Mouse (Mus musculus) hindbrain, embryonic 12.5 days (tissue): ENCODE measurements around the gene Tlr5. TPM values are rescaled to one million over a fixed set of nuclear protein-coding genes. Genes with fewer than 3 reads are reported as not detected.
A peak's percentile ranks its signal among the peaks of the same experiment; 100 is the strongest.

Experiments
- ATAC-seq: fragments of 200-750 bp; cut with Nextera tagmentation; 2 replicates; pipeline ENCODE4 v1.8.0; 2017; ENCODE audit warnings: moderate TSS enrichment; ENCODE audit not compliant: low FRiP score
- H3K27ac ChIP-seq: fragments of 300-500 bp; sonication (generic); 2 replicates; pipeline ENCODE4 v1.5.1; 2016; ENCODE audit warnings: mild to moderate bottlenecking
- H3K27me3 ChIP-seq: fragments of 300-500 bp; sonication (generic); 2 replicates; pipeline ENCODE4 v1.6.1; 2016; ENCODE audit warnings: mild to moderate bottlenecking
- H3K36me3 ChIP-seq: fragments of 300-500 bp; sonication (generic); 2 replicates; pipeline ENCODE4 v1.6.1; 2016; ENCODE audit warnings: mild to moderate bottlenecking
- H3K4me1 ChIP-seq: fragments of 300-500 bp; sonication (generic); 2 replicates; pipeline ENCODE4 v1.6.1; 2016
- H3K4me2 ChIP-seq: fragments of 300-500 bp; sonication (generic); replicated peaks from 2 replicates; pipeline ENCODE4 v1.6.1; 2016; ENCODE audit warnings: mild to moderate bottlenecking
- H3K4me3 ChIP-seq: fragments of 300-500 bp; sonication (generic); 2 replicates; pipeline ENCODE4 v1.5.1; 2016; ENCODE audit warnings: mild to moderate bottlenecking
- H3K9ac ChIP-seq: fragments of 300-500 bp; sonication (generic); 2 replicates; pipeline ENCODE4 v1.6.1; 2016; ENCODE audit warnings: mild to moderate bottlenecking, moderate library complexity
- H3K9me3 ChIP-seq: fragments of 300-500 bp; sonication (generic); replicated peaks from 2 replicates; pipeline ENCODE4 v1.6.1; 2016; ENCODE audit warnings: mild to moderate bottlenecking
- WGBS: fragments of 180-500 bp; shearing (Covaris S2); methylation state at CpG from one replicate; pipeline ENCODE4 v1.1.7; 2016; 5-methylcytosine and 5-hydroxymethylcytosine counted together
- polyA plus RNA-seq: library from polyadenylated mRNA; unstranded; fragments of >200 nt; fragmentation: Nextera tagmentation; extraction: Ambion mirVana; gene quantifications from 2 replicates; pipeline ENCODE4 v1.2.1, GENCODE M21; 2016

Gene Tlr5
- polyA plus RNA-seq, 1 experiment from 2014 or later: 0.56 TPM

DNA sequence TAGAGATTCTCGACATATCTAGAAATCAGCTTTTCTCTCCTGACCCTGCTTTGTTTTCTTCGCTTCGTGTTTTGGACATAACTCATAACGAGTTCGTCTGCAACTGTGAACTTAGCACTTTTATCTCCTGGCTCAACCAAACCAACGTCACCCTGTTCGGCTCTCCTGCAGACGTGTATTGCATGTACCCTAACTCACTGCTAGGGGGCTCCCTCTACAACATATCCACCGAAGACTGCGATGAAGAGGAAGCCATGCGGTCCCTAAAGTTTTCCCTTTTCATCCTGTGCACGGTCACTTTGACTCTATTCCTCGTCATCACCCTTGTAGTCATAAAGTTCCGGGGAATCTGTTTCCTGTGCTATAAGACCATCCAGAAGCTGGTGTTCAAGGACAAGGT is 20.2 kb downstream of the Tlr5 start:
- Histone ChIP-seq H3K27ac (no peak overlapping the region), H3K9ac (no peak overlapping the region), H3K4me2 (no peak overlapping the region), H3K9me3 (no peaks in the 10 kb centered on the region), H3K27me3 (no peaks in the 10 kb centered on the region), H3K36me3 (no peaks in the 10 kb centered on the region), H3K4me3 (no peak overlapping the region), H3K4me1 (no peaks in the 10 kb centered on the region)
- ATAC-seq: no peak
- 80% methylated on average over 14 of the region's 14 CpGs for WGBS

- no peak for ATAC-seq
- peaks cover 6% of the 10 kb centered on the region for H3K4me1 ChIP-seq
- H3K27me3 ChIP-seq: 0 out of 2 replicates have a peak, but pooled peaks cover 3% of the 10 kb centered on the region
- H3K9ac ChIP-seq: no peak overlapping the region
- no peak overlapping the region for H3K4me3 ChIP-seq
- H3K4me2 ChIP-seq: no peak overlapping the region
- 75% methylated on average over 6 of the region's 6 CpGs for WGBS
- no peaks in the 10 kb centered on the region for H3K9me3 ChIP-seq
- no peak overlapping the region for H3K27ac ChIP-seq
- H3K36me3 ChIP-seq: no peaks in the 10 kb centered on the region
These were observed 26.1 kb downstream of the Tlr5 start for GRCm38 (mm10) chr1:182980702-182981101.

DNA sequence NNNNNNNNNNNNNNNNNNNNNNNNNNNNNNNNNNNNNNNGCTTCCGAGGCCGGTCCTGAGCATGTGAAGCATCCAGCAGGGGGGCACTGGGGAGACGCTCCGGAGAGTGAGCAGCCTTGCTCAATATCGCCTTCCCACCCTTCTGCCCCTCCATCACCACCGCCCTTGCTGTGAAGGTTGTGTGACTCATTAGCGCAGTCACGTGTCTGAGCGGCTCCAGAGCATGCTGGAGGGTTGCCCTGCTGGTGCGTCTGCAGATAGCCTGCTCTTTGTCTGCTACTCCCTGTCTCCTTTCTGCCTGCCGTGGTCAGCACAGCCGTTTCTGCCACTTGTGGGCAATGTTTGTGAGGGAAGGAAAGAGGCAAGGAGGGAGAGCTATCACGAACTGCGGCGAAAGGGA is 28.4 kb downstream of the Tlr5 start:
- H3K4me1 ChIP-seq: peaks cover 6% of the 10 kb centered on the region
- H3K27ac ChIP-seq: peak overlapping the region; percentile 74
- H3K4me2 ChIP-seq: peak overlapping the region; percentile 55
- no peaks in the 10 kb centered on the region for H3K9me3 ChIP-seq
- under 1% methylated on average over 13 of the region's 15 CpGs for whole genome bisulfite sequencing
- H3K9ac ChIP-seq: peak overlapping the region; percentile 54; the same call in 1 of the 2 replicates
- H3K27me3 ChIP-seq: 0 out of 2 replicates have a peak, but pooled peaks cover 3% of the 10 kb centered on the region
- H3K36me3 ChIP-seq: no peaks in the 10 kb centered on the region
- peak; percentile 97 for ATAC-seq
- H3K4me3 ChIP-seq: peak overlapping the region; percentile 26

- Histone ChIP-seq H3K27me3 (0 out of 2 replicates have a peak, but pooled peaks cover 3% of the 10 kb centered on the region), H3K9ac (peak overlapping the region; percentile 54; the same call in 1 of the 2 replicates), H3K4me1 (peaks cover 6% of the 10 kb centered on the region), H3K4me3 (peak overlapping the region; percentile 26), H3K27ac (peak overlapping the region; percentile 74), H3K36me3 (no peaks in the 10 kb centered on the region), H3K4me2 (peak overlapping the region; percentile 55), H3K9me3 (no peaks in the 10 kb centered on the region)
- ATAC-seq: peak; percentile 32
- 53% methylated on average over 14 of the region's 14 CpGs for WGBS
These were observed 29.0 kb downstream of the Tlr5 start for GRCm38 (mm10) chr1:182983496-182984127.

- peaks cover 6% of the 10 kb centered on the region for H3K4me1 ChIP-seq
- H3K9me3 ChIP-seq: no peaks in the 10 kb centered on the region
- H3K36me3 ChIP-seq: no peaks in the 10 kb centered on the region
- H3K9ac ChIP-seq: no peak overlapping the region
- H3K4me3 ChIP-seq: no peak overlapping the region
- no peak for ATAC-seq
- 0 out of 2 replicates have a peak, but pooled peaks cover 3% of the 10 kb centered on the region for H3K27me3 ChIP-seq
- no peak overlapping the region for H3K27ac ChIP-seq
- 73% methylated on average over 13 of the region's 13 CpGs for WGBS
- H3K4me2 ChIP-seq: no peak overlapping the region
These were observed 31.7 kb downstream of the Tlr5 start for GRCm38 (mm10) chr1:182986243-182986642.

DNA sequence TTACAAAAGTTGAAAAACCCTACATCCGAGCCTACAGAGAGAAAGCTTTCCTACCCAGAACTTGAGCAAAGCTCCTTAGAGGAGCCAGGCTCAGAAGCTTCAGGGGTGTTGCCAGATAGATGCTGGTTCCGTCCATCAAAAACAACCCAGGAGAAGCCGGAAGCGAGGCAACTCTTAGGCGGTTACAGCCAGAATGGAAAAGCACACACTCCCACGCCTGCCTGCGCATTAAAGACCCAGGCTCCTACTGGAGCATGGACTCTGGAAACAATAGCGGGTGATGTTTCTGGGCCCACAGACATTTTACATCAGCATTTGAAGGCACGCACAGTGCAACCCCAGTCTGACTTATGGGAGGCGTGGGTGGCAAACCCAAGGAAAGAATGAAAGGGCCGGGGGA is 32.2 kb downstream of the Tlr5 start:
- H3K9ac ChIP-seq: no peak overlapping the region
- no peaks in the 10 kb centered on the region for H3K9me3 ChIP-seq
- 84% methylated on average over 11 of the region's 11 CpGs for WGBS
- H3K4me3 ChIP-seq: no peak overlapping the region
- no peak for ATAC-seq
- H3K4me1 ChIP-seq: peaks cover 6% of the 10 kb centered on the region
- H3K27me3 ChIP-seq: no peaks in the 10 kb centered on the region
- H3K36me3 ChIP-seq: no peaks in the 10 kb centered on the region
- H3K27ac ChIP-seq: no peak overlapping the region
- no peak overlapping the region for H3K4me2 ChIP-seq

DNA sequence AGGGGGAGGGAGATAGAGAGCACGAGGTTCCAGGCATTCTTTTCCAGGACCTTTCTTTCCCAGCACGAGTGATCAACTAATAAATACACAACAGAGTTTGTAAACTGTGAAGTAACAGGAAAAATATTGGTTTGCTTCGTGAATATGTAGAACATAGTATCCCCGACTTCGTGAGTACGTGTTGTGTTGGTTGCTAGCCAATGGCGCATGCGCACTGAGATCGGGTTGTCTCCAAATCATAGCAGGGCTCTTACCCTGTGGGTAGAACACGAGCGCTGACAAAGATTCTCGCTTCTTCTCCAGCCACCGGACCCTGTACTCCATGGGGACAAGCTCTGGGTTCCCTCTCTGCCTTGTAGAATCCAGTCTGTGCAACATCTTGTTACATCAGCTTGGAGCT is 33.2 kb downstream of the Tlr5 start:
- H3K4me3 ChIP-seq: no peak overlapping the region
- WGBS: 92% methylated on average over 13 of the region's 13 CpGs
- H3K27ac ChIP-seq: no peak overlapping the region
- no peak overlapping the region for H3K4me2 ChIP-seq
- no peaks in the 10 kb centered on the region for H3K36me3 ChIP-seq
- no peak overlapping the region for H3K9ac ChIP-seq
- no peak for ATAC-seq
- H3K27me3 ChIP-seq: no peaks in the 10 kb centered on the region
- H3K4me1 ChIP-seq: peaks cover 6% of the 10 kb centered on the region
- no peaks in the 10 kb centered on the region for H3K9me3 ChIP-seq

- WGBS: 74% methylated on average over 3 of the region's 3 CpGs
- ATAC-seq: no peak
- no peak overlapping the region for H3K9ac ChIP-seq
These were observed 34.1 kb downstream of the Tlr5 start for GRCm38 (mm10) chr1:182988646-182989045.

GRCm38 (mm10) chr1:182990092-182990762 is 35.6 kb downstream of the Tlr5 start:
- H3K27ac ChIP-seq: no peak overlapping the region
- H3K4me2 ChIP-seq: no peak overlapping the region
- WGBS: 82% methylated on average over 14 of the region's 14 CpGs
- H3K4me1 ChIP-seq: no peaks in the 10 kb centered on the region
- H3K4me3 ChIP-seq: no peak overlapping the region
- 0 out of 2 replicates have a peak, but pooled peaks have one; percentile 22 for ATAC-seq
- H3K9me3 ChIP-seq: no peaks in the 10 kb centered on the region
- H3K27me3 ChIP-seq: no peaks in the 10 kb centered on the region
- H3K36me3 ChIP-seq: no peaks in the 10 kb centered on the region
- no peak overlapping the region for H3K9ac ChIP-seq

More at GRCm38 (mm10) chr1:182988646-182989045, 34.1 kb downstream of the Tlr5 start:
- Histone ChIP-seq H3K4me1 (peaks cover 2% of the 10 kb centered on the region), H3K27ac (no peak overlapping the region), H3K9me3 (no peaks in the 10 kb centered on the region), H3K4me3 (no peak overlapping the region), H3K27me3 (no peaks in the 10 kb centered on the region), H3K36me3 (no peaks in the 10 kb centered on the region), H3K4me2 (no peak overlapping the region)

DNA sequence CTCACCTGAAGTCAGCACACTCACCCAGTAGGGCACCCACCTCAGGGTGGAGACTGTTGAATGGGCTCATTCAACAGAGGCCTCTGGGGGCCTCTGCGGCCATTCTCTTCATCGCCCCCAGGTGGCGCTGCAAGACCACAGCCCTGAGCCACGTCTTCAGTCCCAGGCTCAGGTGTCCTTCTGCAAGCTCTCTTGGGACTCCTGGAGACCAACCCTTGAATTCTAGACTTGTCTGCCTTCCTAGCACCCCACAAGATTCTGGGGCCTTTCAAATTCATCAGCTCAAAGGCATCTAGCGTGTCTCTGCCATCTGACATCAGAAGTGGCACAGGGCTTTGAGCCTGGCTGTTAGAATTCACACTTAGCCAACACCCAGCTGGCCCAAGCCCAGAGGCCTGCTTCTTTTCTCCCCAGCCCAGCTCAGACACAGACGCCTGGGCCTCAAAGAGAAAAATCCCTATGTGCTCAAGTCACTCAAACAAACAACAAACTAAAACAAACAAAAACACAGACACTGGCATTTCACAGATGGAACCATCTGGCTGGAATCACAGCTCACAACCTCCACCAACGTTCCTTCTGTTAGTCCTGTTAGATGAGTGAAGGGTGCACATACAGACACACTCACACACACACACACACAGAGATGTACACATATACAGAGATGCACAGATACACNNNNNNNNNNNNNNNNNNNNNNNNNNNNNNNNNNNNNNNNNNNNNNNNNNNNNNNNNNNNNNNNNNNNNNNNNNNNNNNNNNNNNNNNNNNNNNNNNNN is 36.6 kb downstream of the Tlr5 start:
- 0 out of 2 replicates have a peak, but pooled peaks have one; percentile 40 for ATAC-seq
- no peaks in the 10 kb centered on the region for H3K27me3 ChIP-seq
- WGBS: 19% methylated on average over 7 of the region's 7 CpGs

More for the DNA sequence above, 36.6 kb downstream of the Tlr5 start:
- Histone ChIP-seq H3K36me3 (no peaks in the 10 kb centered on the region), H3K4me1 (no peaks in the 10 kb centered on the region), H3K9ac (no peak overlapping the region), H3K9me3 (no peaks in the 10 kb centered on the region), H3K4me2 (no peak overlapping the region), H3K27ac (no peak overlapping the region), H3K4me3 (no peak overlapping the region)
